Mouse (Mus musculus) embryonic facial prominence, embryonic 12.5 days (tissue): ENCODE results near the gene P2ry6. TPM values are rescaled to one million over a fixed set of nuclear protein-coding genes. Genes with fewer than 3 reads are reported as not detected.

Source experiments
- ATAC-seq: fragments of 200-750 bp; cut with Nextera tagmentation; 2 replicates; pipeline ENCODE4 v1.8.0; 2017; ENCODE audit not compliant: insufficient number of reproducible peaks, insufficient read depth, low FRiP score, low TSS enrichment
- H3K27ac ChIP-seq: fragments of 300-500 bp; sonication (generic); 2 replicates; pipeline ENCODE4 v1.5.1; 2016; ENCODE audit warnings: mild to moderate bottlenecking
- H3K27me3 ChIP-seq: fragments of 300-500 bp; sonication (generic); 2 replicates; pipeline ENCODE4 v1.6.1; 2016; ENCODE audit warnings: mild to moderate bottlenecking, moderate library complexity
- H3K36me3 ChIP-seq: fragments of 300-500 bp; sonication (generic); 2 replicates; pipeline ENCODE4 v1.6.1; 2016; ENCODE audit warnings: mild to moderate bottlenecking
- H3K4me1 ChIP-seq: fragments of 300-500 bp; sonication (generic); 2 replicates; pipeline ENCODE4 v1.6.1; 2016
- H3K4me2 ChIP-seq: fragments of 300-500 bp; sonication (generic); replicated peaks from 2 replicates; pipeline ENCODE4 v1.6.1; 2016; ENCODE audit warnings: mild to moderate bottlenecking, moderate library complexity
- H3K4me3 ChIP-seq: fragments of 300-500 bp; sonication (generic); 2 replicates; pipeline ENCODE4 v1.5.1; 2016; ENCODE audit warnings: mild to moderate bottlenecking
- H3K9ac ChIP-seq: fragments of 300-500 bp; sonication (generic); 2 replicates; pipeline ENCODE4 v1.6.1; 2016; ENCODE audit warnings: mild to moderate bottlenecking, moderate library complexity
- H3K9me3 ChIP-seq: fragments of 300-500 bp; sonication (generic); 2 replicates; pipeline ENCODE4 v1.6.1; 2016; ENCODE audit warnings: mild to moderate bottlenecking, moderate library complexity
- WGBS: fragments of 180-500 bp; shearing (Covaris S2); methylation state at CpG from one replicate; pipeline ENCODE4 v1.1.7; 2016; 5-methylcytosine and 5-hydroxymethylcytosine counted together
- polyA plus RNA-seq: library from polyadenylated mRNA; unstranded; fragments of >200 nt; fragmentation: Nextera tagmentation; extraction: Ambion mirVana; gene quantifications from 2 replicates; pipeline ENCODE4 v1.2.1, GENCODE M21; 2016

Gene P2ry6
- 2.7 and 3.6 TPM in 2 replicates for polyA plus RNA-seq

DNA sequence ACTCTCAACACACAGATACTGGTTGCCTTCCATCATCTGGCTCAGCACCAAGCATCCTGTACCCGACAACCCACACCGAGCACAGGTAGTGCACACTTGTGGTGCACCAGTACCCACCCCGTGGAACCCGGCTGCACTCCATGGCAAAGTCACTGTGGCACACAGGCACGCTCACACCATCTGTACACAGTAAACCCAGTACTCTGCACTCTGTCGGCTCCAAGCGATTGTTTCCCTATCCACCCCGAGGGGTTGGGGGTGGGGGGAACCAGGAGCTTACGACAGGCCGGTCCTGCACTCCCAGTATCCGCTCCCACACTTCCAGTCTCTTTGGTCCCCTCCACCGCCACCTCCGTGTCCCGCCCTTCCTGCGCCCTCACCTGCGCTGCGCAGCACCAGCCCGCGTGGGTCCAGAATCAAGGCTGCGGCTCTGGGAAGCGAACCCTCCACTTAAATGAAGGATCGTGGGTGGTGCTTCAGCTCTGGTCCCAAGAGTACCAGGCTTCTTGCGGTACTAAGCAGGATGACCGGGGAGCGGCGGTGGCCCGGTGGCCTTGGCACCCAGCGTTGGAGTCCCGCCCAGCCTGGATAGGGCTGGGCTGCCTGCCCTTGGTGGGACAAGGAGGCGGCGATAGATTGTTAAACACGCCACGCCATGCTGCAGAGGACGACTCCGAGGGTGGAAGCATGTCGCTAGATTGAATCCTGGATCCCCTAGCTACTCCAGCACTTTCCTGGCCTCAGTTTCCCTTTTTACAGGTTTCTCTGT lies at the start of gene P2ry6:
Gene P2ry6, minus strand, starts transcription at position 515 of the 769 bp plus-strand sequence.
- no peaks in the 10 kb centered on the region for H3K9me3 ChIP-seq
- H3K27me3 ChIP-seq = peaks cover 39% of the 10 kb centered on the region

DNA sequence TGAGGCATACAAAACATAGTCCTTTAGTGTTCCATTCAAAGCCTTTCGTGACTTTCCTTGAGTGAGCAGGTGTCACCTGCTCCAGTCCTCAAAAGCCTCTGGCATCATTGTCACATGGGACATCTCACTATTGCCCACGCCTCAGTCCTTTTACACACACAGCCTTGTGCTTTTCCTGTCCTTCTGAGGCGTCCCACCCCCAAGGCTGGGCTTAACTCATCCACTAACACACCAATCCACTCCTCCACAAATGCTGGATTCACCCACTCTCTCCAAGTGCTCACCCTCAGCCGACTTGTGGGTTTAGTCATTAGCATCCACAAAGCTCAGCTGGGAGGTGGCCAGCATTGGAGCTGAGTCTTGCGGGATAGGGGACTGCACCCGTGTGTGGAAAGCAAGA lies 43.0 kb upstream of the P2ry6 start:
- H3K4me3 ChIP-seq = no peak overlapping the region
- H3K27ac ChIP-seq = no peak overlapping the region
- H3K9me3 ChIP-seq = no peaks in the 10 kb centered on the region
- H3K4me2 ChIP-seq = no peak overlapping the region
- no peaks in the 10 kb centered on the region for H3K36me3 ChIP-seq
- peaks cover 8% of the 10 kb centered on the region for H3K4me1 ChIP-seq
- H3K27me3 ChIP-seq = peaks cover 26% of the 10 kb centered on the region
- 64% methylated on average over 6 of the region's 6 CpGs for WGBS
- no peak for ATAC-seq
- no peak overlapping the region for H3K9ac ChIP-seq

More for the DNA sequence above, at the start of gene P2ry6:
- H3K4me3 ChIP-seq = peak within 1 kb of the TSS; percentile 34
- peak within 1 kb of the TSS; percentile 61 for H3K4me2 ChIP-seq
- peak within 1 kb of the TSS; percentile 19; the same call in 1 of the 2 replicates for H3K9ac ChIP-seq
- WGBS = 2% methylated on average over 36 of the region's 36 CpGs
- no peak within 1 kb of the TSS for H3K27ac ChIP-seq
- peaks cover 8% of the 10 kb centered on the region; the same call in 1 of the 2 replicates for H3K4me1 ChIP-seq
- 0 out of 2 replicates have a peak, but pooled peaks have one; percentile 25 for ATAC-seq
- no peaks in the 10 kb centered on the region for H3K36me3 ChIP-seq

DNA sequence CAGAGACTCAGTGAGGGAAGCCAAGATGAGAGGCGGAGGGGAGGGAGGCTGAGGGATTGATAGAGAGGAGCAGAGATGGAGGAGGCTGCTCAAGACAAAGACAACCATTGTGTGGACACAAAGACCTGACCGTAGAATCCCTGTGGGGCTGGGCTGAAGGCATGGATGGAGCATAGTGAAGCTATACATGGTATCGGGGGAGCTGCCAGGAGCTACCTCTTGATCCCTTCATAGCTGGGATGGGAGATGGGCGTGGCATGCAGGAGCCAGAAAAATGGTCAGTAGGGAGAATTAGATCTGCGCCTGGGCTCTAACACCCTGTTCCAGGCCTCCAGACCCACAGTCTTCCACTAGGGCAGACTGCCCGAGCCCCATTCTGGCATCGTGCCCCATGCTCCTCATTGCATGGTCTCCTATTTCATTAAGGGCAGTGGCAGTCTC lies 42.6 kb upstream of the P2ry6 start:
- ATAC-seq = no peak
- Histone ChIP-seq H3K4me2 (no peak overlapping the region), H3K27ac (no peak overlapping the region), H3K4me3 (no peak overlapping the region), H3K9me3 (no peaks in the 10 kb centered on the region), H3K9ac (no peak overlapping the region), H3K4me1 (peaks cover 12% of the 10 kb centered on the region), H3K36me3 (no peaks in the 10 kb centered on the region), H3K27me3 (peaks cover 30% of the 10 kb centered on the region)
- 48% methylated on average over 7 of the region's 7 CpGs for WGBS

DNA sequence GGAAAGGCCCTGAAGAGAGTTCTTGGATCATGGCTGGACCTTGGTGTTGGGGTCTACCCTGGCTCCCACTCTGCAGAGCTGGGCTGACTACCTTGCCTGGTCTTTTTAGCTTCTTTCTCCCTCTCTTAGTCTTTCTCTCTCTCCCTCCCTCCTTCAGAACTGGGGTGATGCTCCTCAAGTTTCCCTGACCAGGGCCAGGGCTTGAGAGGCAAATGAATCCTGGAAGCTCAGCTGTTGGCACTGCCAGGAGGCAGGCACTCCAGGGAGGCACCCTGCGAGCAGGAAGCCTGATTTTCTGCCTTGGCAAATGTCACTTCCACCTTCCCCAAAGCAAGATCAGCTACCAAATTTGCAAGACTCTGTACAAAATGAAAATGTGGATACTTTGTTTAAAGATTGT lies 40.5 kb upstream of the P2ry6 start:
- 72% methylated on average over 1 of the region's 1 CpGs for WGBS
- no peak overlapping the region for H3K4me2 ChIP-seq
- ATAC-seq = no peak
- no peak overlapping the region for H3K9ac ChIP-seq
- H3K9me3 ChIP-seq = no peaks in the 10 kb centered on the region
- H3K4me1 ChIP-seq = peaks cover 21% of the 10 kb centered on the region
- peaks cover 50% of the 10 kb centered on the region for H3K27me3 ChIP-seq
- H3K4me3 ChIP-seq = no peak overlapping the region
- no peak overlapping the region for H3K27ac ChIP-seq
- no peaks in the 10 kb centered on the region for H3K36me3 ChIP-seq

GRCm38 (mm10) chr7:101014041-101014440 lies 39.6 kb upstream of the P2ry6 start:
- no peak for ATAC-seq
- H3K4me2 ChIP-seq = no peak overlapping the region
- 24% methylated on average over 9 of the region's 9 CpGs for WGBS
- H3K9ac ChIP-seq = no peak overlapping the region
- H3K9me3 ChIP-seq = no peaks in the 10 kb centered on the region
- no peaks in the 10 kb centered on the region for H3K36me3 ChIP-seq
- peaks cover 21% of the 10 kb centered on the region for H3K4me1 ChIP-seq
- H3K27ac ChIP-seq = no peak overlapping the region
- no peak overlapping the region for H3K4me3 ChIP-seq
- H3K27me3 ChIP-seq = peaks cover 60% of the 10 kb centered on the region

GRCm38 (mm10) chr7:101012541-101012940 lies 38.1 kb upstream of the P2ry6 start, which contains the start of gene P2ry2:
Gene P2ry2 (minus strand): TSS chr7:101012866.
- Histone ChIP-seq H3K4me1 (peaks cover 21% of the 10 kb centered on the region), H3K27ac (no peak within 1 kb of the TSS), H3K9ac (peak within 1 kb of the TSS; percentile 57), H3K4me3 (peak within 1 kb of the TSS; percentile 55), H3K36me3 (no peaks in the 10 kb centered on the region), H3K4me2 (peak within 1 kb of the TSS; percentile 97), H3K9me3 (no peaks in the 10 kb centered on the region), H3K27me3 (peaks cover 60% of the 10 kb centered on the region)
- 56% methylated on average over 4 of the region's 4 CpGs for WGBS
- ATAC-seq = no peak

GRCm38 (mm10) chr7:101011681-101012367 lies 37.4 kb upstream of the P2ry6 start:
- Histone ChIP-seq H3K27ac (no peak overlapping the region), H3K9me3 (no peaks in the 10 kb centered on the region), H3K9ac (peak overlapping the region; percentile 57), H3K27me3 (peaks cover 60% of the 10 kb centered on the region), H3K36me3 (no peaks in the 10 kb centered on the region), H3K4me2 (peak overlapping the region; percentile 97), H3K4me3 (peak overlapping the region; percentile 55), H3K4me1 (peaks cover 21% of the 10 kb centered on the region)
- WGBS = under 1% methylated on average over 53 of the region's 53 CpGs
- peak; percentile 86 for ATAC-seq

DNA sequence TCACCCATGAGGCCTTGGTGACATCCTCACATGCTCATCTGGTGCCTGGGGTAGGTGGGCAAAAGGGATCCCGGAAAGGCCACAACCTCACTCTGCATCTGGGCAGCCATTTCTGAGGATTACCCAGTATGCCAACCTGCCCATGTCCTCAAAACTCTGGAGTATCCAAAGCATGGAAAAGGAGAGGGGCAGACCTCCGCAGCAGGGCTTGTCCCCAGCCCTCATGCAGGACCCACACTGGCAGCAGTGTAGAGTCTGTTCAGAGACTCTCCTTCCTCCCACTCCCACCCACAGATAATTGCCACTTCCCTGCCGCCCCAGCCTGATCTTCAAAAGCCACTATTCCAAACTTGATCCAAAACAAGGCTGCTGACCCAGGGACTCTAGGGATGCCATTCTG lies 36.3 kb upstream of the P2ry6 start:
- 59% methylated on average over 3 of the region's 3 CpGs for WGBS
- peaks cover 64% of the 10 kb centered on the region for H3K27me3 ChIP-seq
- ATAC-seq = no peak
- no peaks in the 10 kb centered on the region for H3K9me3 ChIP-seq
- no peak overlapping the region for H3K9ac ChIP-seq
- no peak overlapping the region for H3K27ac ChIP-seq
- H3K4me2 ChIP-seq = peak overlapping the region; percentile 97
- H3K36me3 ChIP-seq = no peaks in the 10 kb centered on the region
- H3K4me1 ChIP-seq = peaks cover 21% of the 10 kb centered on the region
- H3K4me3 ChIP-seq = no peak overlapping the region

- Histone ChIP-seq H3K36me3 (no peaks in the 10 kb centered on the region), H3K27ac (no peak overlapping the region), H3K4me2 (no peak overlapping the region), H3K4me1 (peaks cover 10% of the 10 kb centered on the region), H3K27me3 (peaks cover 25% of the 10 kb centered on the region), H3K9me3 (no peaks in the 10 kb centered on the region), H3K4me3 (no peak overlapping the region), H3K9ac (no peak overlapping the region)
- ATAC-seq = no peak
- 81% methylated on average over 2 of the region's 2 CpGs for WGBS
These were observed 31.8 kb upstream of the P2ry6 start for GRCm38 (mm10) chr7:101006201-101006600.

DNA sequence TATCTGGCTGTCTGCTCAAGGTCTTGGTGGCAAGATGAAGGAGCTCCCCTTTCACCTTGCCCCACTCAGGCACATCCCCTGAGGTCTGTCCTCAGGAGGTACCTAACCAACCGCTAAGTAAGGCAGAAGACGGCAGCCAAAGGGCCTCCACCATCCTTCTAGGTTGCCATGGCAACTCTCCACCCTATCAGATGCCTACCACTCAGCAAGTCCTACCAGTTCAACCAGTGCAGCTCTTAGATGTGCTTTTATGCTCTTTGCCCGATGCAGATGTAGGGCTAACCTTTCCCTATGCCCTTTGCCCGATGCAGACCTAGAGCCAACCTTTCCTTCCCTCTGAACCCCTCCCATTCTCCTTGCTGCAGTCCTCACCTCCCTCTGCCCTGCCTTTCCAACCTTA lies 30.7 kb upstream of the P2ry6 start:
- H3K9me3 ChIP-seq = no peaks in the 10 kb centered on the region
- H3K27ac ChIP-seq = no peak overlapping the region
- no peak overlapping the region for H3K4me2 ChIP-seq
- ATAC-seq = no peak; the same call in 1 of the 2 replicates
- H3K36me3 ChIP-seq = no peaks in the 10 kb centered on the region
- WGBS = 63% methylated on average over 4 of the region's 4 CpGs
- H3K4me1 ChIP-seq = peaks cover 7% of the 10 kb centered on the region
- peaks cover 15% of the 10 kb centered on the region for H3K27me3 ChIP-seq
- H3K4me3 ChIP-seq = no peak overlapping the region
- H3K9ac ChIP-seq = no peak overlapping the region

DNA sequence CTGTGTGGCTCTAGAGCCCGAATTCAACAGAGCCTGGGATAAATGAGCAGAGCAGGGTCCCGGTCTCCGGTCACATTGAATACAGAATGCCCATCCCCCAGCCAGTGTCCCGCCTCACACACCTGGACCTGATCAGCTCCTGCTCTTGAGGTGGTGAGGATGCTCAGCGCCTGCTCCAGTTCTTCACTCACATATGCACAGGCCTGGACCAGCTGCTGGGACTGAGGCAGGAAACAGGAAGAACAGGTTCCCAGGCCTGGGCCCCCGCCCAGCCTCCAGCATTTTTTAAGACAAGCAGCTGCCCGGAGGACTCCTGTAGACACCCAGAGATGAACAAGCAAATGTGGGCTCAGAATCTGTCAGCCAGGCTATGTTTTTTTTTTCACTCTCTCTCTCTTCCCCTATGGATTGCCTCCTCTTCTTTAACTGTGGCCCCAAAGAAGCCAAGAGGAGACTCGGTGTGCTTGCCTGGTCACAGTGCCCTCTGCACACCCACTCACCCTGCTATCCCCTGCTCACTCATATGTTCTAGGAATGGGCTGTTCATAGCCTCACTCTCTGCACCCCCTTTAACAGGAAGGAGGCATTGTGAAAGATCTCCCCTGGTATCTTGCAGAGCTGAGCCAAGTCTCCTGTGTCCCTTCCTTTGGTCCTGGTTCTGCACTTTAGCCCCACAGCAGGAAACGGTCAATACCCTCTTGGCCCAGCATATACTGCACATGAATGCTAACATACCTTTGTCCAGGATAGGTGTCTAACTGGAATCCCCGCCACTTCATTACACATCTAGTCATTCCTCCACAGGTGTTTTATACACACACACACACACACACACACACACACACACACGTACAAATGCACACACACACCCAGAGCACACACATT lies 29.2 kb upstream of the P2ry6 start:
- Histone ChIP-seq H3K9ac (no peak overlapping the region), H3K36me3 (no peaks in the 10 kb centered on the region), H3K27me3 (peaks cover 4% of the 10 kb centered on the region; the same call in 1 of the 2 replicates), H3K27ac (peak overlapping the region; percentile 18), H3K4me2 (no peak overlapping the region), H3K9me3 (no peaks in the 10 kb centered on the region), H3K4me1 (peaks cover 7% of the 10 kb centered on the region), H3K4me3 (no peak overlapping the region)
- no peak for ATAC-seq
- 43% methylated on average over 11 of the region's 11 CpGs for WGBS
